Mouse (Mus musculus) hindbrain, postnatal 0 days (tissue): ENCODE measurements around the gene Slc4a10. TPM values are rescaled to one million over a fixed set of nuclear protein-coding genes. Genes with fewer than 3 reads are reported as not detected.

ENCODE experiments used
- ATAC-seq: fragments of 200-750 bp; cut with Nextera tagmentation; 2 replicates; pipeline ENCODE4 v1.8.0; 2017; ENCODE audit warnings: mild to moderate bottlenecking, moderate TSS enrichment, moderate library complexity
- DNase-seq: peaks from one replicate; pipeline ENCODE4 v3.0.0-alpha.2; 2015; ENCODE audit warnings: low spot score
- H3K27ac ChIP-seq: fragments of 300-500 bp; sonication (generic); 2 replicates; pipeline ENCODE4 v1.5.1; 2014; ENCODE audit warnings: mild to moderate bottlenecking
- H3K27me3 ChIP-seq: fragments of 300-500 bp; sonication (generic); 2 replicates; pipeline ENCODE4 v1.6.1; 2014; ENCODE audit warnings: low read length, mixed read lengths; ENCODE audit not compliant: insufficient read depth
- H3K36me3 ChIP-seq: fragments of 300-500 bp; sonication (generic); 2 replicates; pipeline ENCODE4 v1.6.1; 2014; ENCODE audit warnings: low read length, mixed read lengths; ENCODE audit not compliant: insufficient read depth
- H3K4me1 ChIP-seq: fragments of 300-500 bp; sonication (generic); 2 replicates; pipeline ENCODE4 v1.6.1; 2014; ENCODE audit warnings: antibody characterized with exemption, low read length, mixed read lengths; ENCODE audit not compliant: insufficient read depth
- H3K4me2 ChIP-seq: fragments of 300-500 bp; sonication (generic); 2 replicates; pipeline ENCODE4 v1.6.1; 2014; ENCODE audit warnings: low read depth, mild to moderate bottlenecking, low read length, moderate library complexity, mixed read lengths
- H3K4me3 ChIP-seq: fragments of 300-500 bp; sonication (generic); 2 replicates; pipeline ENCODE4 v1.5.1; 2014; ENCODE audit warnings: low read length
- H3K9ac ChIP-seq: fragments of 300-500 bp; sonication (generic); replicated peaks from 2 replicates; pipeline ENCODE4 v1.6.1; 2014; ENCODE audit warnings: mild to moderate bottlenecking, low read length, moderate library complexity, mixed read lengths
- H3K9me3 ChIP-seq: fragments of 300-500 bp; sonication (generic); 2 replicates; pipeline ENCODE4 v1.6.1; 2016; ENCODE audit warnings: low read length, mixed read lengths
- CTCF ChIP-seq: IDR thresholded peaks from 2 replicates; pipeline ENCODE4 v1.5.1; 2016; ENCODE audit warnings: antibody characterized with exemption, control low read depth, low read depth
- WGBS: fragments of 180-500 bp; shearing (Covaris S2); extraction: QIAGEN DNeasy Blood & Tissue Kit; methylation state at CpG from one replicate; pipeline ENCODE4 v1.1.7; 2014; 5-methylcytosine and 5-hydroxymethylcytosine counted together
- polyA plus RNA-seq: library from polyadenylated mRNA; unstranded; fragments of >200 nt; fragmentation: Nextera tagmentation; extraction: Ambion mirVana; gene quantifications from 2 replicates; pipeline ENCODE4 v1.2.1, GENCODE M21; 2015
- total RNA-seq: library from RNA; depleted of rRNA; stranded (reverse); fragments of >200 nt; gene quantifications from 2 replicates; pipeline ENCODE4 v1.2.3, GENCODE M21; 2014

Gene Slc4a10
- total and polyA plus RNA-seq, 2 experiments from 2014 or later = 26.8 to 74.4 TPM

- DNase-seq (peak; percentile 29), ATAC-seq (no peak; the same call in 1 of the 2 replicates)
- WGBS = 47% methylated on average over 3 of the region's 3 CpGs
- Histone ChIP-seq H3K36me3 (no peaks in the 10 kb centered on the region), H3K4me2 (0 out of 2 replicates have a peak overlapping the region, but pooled peaks have one; percentile 3), H3K4me3 (no peak overlapping the region), H3K9ac (no peak overlapping the region), H3K27me3 (no peaks in the 10 kb centered on the region), H3K9me3 (no peaks in the 10 kb centered on the region), H3K27ac (no peak overlapping the region), H3K4me1 (no peaks in the 10 kb centered on the region)
- TF ChIP-seq CTCF = no peak
Measured at GRCm38 (mm10) chr2:62147636-62148035, 101.4 kb downstream of the Slc4a10 start.

- Histone ChIP-seq H3K36me3 (no peaks in the 10 kb centered on the region), H3K4me1 (no peaks in the 10 kb centered on the region), H3K9ac (no peak overlapping the region), H3K4me3 (no peak overlapping the region), H3K9me3 (no peaks in the 10 kb centered on the region), H3K27me3 (no peaks in the 10 kb centered on the region), H3K4me2 (no peak overlapping the region), H3K27ac (no peak overlapping the region)
- no peak for DNase-seq
- ATAC-seq = no peak
- TF ChIP-seq CTCF = no peak
Measured at GRCm38 (mm10) chr2:62149421-62149820, 103.2 kb downstream of the Slc4a10 start.

- ATAC-seq (no peak), DNase-seq (no peak)
- Histone ChIP-seq H3K9ac (no peak overlapping the region), H3K27me3 (no peaks in the 10 kb centered on the region), H3K4me1 (no peaks in the 10 kb centered on the region), H3K9me3 (no peaks in the 10 kb centered on the region), H3K36me3 (no peaks in the 10 kb centered on the region), H3K4me2 (no peak overlapping the region), H3K27ac (no peak overlapping the region), H3K4me3 (no peak overlapping the region)
- TF ChIP-seq CTCF = no peak
- 73% methylated on average over 1 of the region's 1 CpGs for WGBS
Measured at GRCm38 (mm10) chr2:62150830-62151229, 104.6 kb downstream of the Slc4a10 start.

- Histone ChIP-seq H3K36me3 (no peaks in the 10 kb centered on the region), H3K9ac (no peak overlapping the region), H3K4me1 (no peaks in the 10 kb centered on the region), H3K4me2 (no peak overlapping the region), H3K27me3 (no peaks in the 10 kb centered on the region), H3K4me3 (no peak overlapping the region), H3K27ac (no peak overlapping the region), H3K9me3 (no peaks in the 10 kb centered on the region)
- no peak for DNase-seq
- TF ChIP-seq CTCF = no peak
- no peak for ATAC-seq
Measured at GRCm38 (mm10) chr2:62210109-62210508, 163.8 kb downstream of the Slc4a10 start.

GRCm38 (mm10) chr2:62211106-62211505 is 164.8 kb downstream of the Slc4a10 start:
- no peak for DNase-seq
- H3K4me2 ChIP-seq = no peak overlapping the region
- no peak overlapping the region for H3K4me3 ChIP-seq
- H3K27me3 ChIP-seq = no peaks in the 10 kb centered on the region
- no peaks in the 10 kb centered on the region for H3K36me3 ChIP-seq
- no peak overlapping the region for H3K27ac ChIP-seq
- 81% methylated on average over 5 of the region's 5 CpGs for WGBS
- no peaks in the 10 kb centered on the region for H3K9me3 ChIP-seq
- no peaks in the 10 kb centered on the region for H3K4me1 ChIP-seq
- H3K9ac ChIP-seq = no peak overlapping the region
- ATAC-seq = no peak
- TF ChIP-seq CTCF = no peak

GRCm38 (mm10) chr2:62227563-62227962 is 181.3 kb downstream of the Slc4a10 start:
- H3K9me3 ChIP-seq = no peaks in the 10 kb centered on the region
- H3K9ac ChIP-seq = no peak overlapping the region
- DNase-seq (no peak), ATAC-seq (no peak)
- no peak overlapping the region for H3K27ac ChIP-seq
- no peaks in the 10 kb centered on the region for H3K27me3 ChIP-seq
- H3K4me1 ChIP-seq = no peaks in the 10 kb centered on the region
- H3K36me3 ChIP-seq = no peaks in the 10 kb centered on the region
- no peak overlapping the region for H3K4me2 ChIP-seq
- TF ChIP-seq CTCF = no peak
- H3K4me3 ChIP-seq = no peak overlapping the region

GRCm38 (mm10) chr2:62231271-62231670 is 185.0 kb downstream of the Slc4a10 start:
- no peak overlapping the region for H3K27ac ChIP-seq
- no peak overlapping the region for H3K4me3 ChIP-seq
- no peaks in the 10 kb centered on the region for H3K36me3 ChIP-seq
- H3K9ac ChIP-seq = no peak overlapping the region
- no peak for DNase-seq
- no peak for TF ChIP-seq CTCF
- no peaks in the 10 kb centered on the region for H3K4me1 ChIP-seq
- no peaks in the 10 kb centered on the region for H3K9me3 ChIP-seq
- 70% methylated on average over 2 of the region's 2 CpGs for WGBS
- H3K4me2 ChIP-seq = no peak overlapping the region
- H3K27me3 ChIP-seq = no peaks in the 10 kb centered on the region
- no peak for ATAC-seq
